Mouse (Mus musculus) small intestine, adult 2 months (tissue): ENCODE measurements around the gene Hs3st3b1. TPM values are rescaled to one million over a fixed set of nuclear protein-coding genes. Genes with fewer than 3 reads are reported as not detected.

Experiments
- H3K27ac ChIP-seq: fragments of 200-500 bp; 2 replicates; pipeline ENCODE4 v1.5.1; 2012; ENCODE audit warnings: low read depth, low read length, control low read depth, inconsistent platforms; ENCODE audit not compliant: insufficient read depth
- H3K27me3 ChIP-seq: fragments of 200-500 bp; 2 replicates; pipeline ENCODE4 v1.6.1; 2012; ENCODE audit warnings: mild to moderate bottlenecking, moderate library complexity, low read length, inconsistent platforms; ENCODE audit not compliant: control insufficient read depth, insufficient read depth
- H3K36me3 ChIP-seq: fragments of 200-500 bp; 2 replicates; pipeline ENCODE4 v1.6.1; 2012; ENCODE audit warnings: mild to moderate bottlenecking, low read length, control low read depth, inconsistent platforms; ENCODE audit not compliant: control insufficient read depth, insufficient read depth
- H3K4me1 ChIP-seq: fragments of 200-500 bp; 2 replicates; pipeline ENCODE4 v1.6.1; 2012; ENCODE audit warnings: low read length, inconsistent platforms, mixed read lengths; ENCODE audit not compliant: control insufficient read depth, insufficient read depth, insufficient read length
- H3K4me3 ChIP-seq: fragments of 200-500 bp; 2 replicates; pipeline ENCODE4 v1.5.1; 2012; ENCODE audit warnings: low read depth, mild to moderate bottlenecking, control low read depth, inconsistent platforms, low read length, moderate library complexity
- CTCF ChIP-seq: fragments of 200-500 bp; IDR thresholded peaks from 2 replicates; pipeline ENCODE4 v1.5.1; 2012; ENCODE audit warnings: low read depth, mild to moderate bottlenecking, control low read depth, inconsistent platforms, low read length, moderate library complexity, mixed read lengths; ENCODE audit not compliant: insufficient replicate concordance, insufficient read length; ENCODE audit errors: extremely low read depth
- POLR2A ChIP-seq: fragments of 200-500 bp; IDR thresholded peaks from 2 replicates; pipeline ENCODE4 v1.6.1; 2012; ENCODE audit warnings: low read depth, mild to moderate bottlenecking, control low read depth, inconsistent platforms, low read length, moderate library complexity
- WGBS: fragments of 180-500 bp; shearing (Covaris S2); methylation state at CpG from one replicate; pipeline ENCODE4 v1.1.7; 2018; 5-methylcytosine and 5-hydroxymethylcytosine counted together
- polyA plus RNA-seq: library from polyadenylated mRNA; depleted of rRNA; stranded (reverse); fragments of >200 nt; gene quantifications from 2 replicates; pipeline ENCODE4 v1.2.3, GENCODE M21; 2012; rRNA removed

Gene Hs3st3b1
- 3.7 and 10.3 TPM in 2 replicates for polyA plus RNA-seq

DNA sequence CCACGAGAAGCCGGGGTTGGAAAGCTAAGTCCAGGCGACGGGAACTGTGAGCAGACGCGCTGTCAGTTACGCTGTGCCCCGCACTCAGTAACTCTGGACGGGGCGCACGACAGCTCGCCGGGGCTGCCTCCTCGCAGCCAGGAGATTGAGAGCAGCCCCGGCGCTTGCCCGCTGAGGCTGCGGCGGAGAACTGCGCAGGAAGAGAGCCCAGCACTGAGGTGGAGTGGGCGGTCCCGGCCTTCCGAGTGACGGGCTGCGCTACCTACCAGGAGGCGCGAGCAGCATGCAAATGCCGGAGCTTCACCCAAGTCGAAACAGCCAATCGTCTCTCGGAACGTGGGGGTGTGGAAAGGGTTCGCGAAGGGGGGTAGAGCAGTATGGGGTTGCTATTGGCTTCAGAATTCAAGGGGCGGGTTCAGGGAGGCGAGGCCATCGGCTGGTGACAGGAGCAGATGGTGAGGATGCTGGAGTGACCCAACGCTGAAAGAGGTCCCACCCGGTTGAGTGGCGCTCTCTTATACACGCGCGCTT lies at the start of gene Hs3st3b1:
Hs3st3b1 (minus strand) TSS at position 200 of the 531 bp plus-strand sequence.
- H3K36me3 ChIP-seq = no peaks in the 10 kb centered on the region
- H3K27ac ChIP-seq = peak within 1 kb of the TSS; percentile 29; the same call in 1 of the 2 replicates
- under 1% methylated on average over 43 of the region's 43 CpGs for WGBS
- H3K27me3 ChIP-seq = peaks cover 70% of the 10 kb centered on the region
- H3K4me3 ChIP-seq = peak within 1 kb of the TSS; percentile 70
- H3K4me1 ChIP-seq = peaks cover 13% of the 10 kb centered on the region
- TF ChIP-seq CTCF (no peak), POLR2A (peak; percentile 82)

DNA sequence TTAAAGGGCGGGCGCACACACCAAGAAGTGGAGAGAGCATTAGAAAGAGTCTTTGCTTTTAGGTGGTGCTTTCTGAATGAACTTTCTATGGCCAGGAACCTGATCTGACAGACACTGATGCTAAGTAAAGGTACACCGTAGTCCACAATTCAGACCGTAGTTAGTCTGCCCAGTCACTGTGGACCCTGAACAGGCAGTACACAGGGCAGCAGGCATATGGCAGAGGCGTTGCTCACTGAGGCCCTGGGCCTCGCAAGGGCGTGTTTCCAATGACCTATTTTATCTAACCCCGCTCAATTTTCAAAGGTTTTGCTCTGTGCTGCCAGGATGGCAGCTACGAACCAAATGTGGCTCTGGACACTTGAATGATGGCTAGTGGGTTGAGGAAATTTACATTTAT lies 49.4 kb upstream of the Hs3st3b1 start:
- 71% methylated on average over 9 of the region's 9 CpGs for WGBS
- H3K27ac ChIP-seq = no peak overlapping the region

DNA sequence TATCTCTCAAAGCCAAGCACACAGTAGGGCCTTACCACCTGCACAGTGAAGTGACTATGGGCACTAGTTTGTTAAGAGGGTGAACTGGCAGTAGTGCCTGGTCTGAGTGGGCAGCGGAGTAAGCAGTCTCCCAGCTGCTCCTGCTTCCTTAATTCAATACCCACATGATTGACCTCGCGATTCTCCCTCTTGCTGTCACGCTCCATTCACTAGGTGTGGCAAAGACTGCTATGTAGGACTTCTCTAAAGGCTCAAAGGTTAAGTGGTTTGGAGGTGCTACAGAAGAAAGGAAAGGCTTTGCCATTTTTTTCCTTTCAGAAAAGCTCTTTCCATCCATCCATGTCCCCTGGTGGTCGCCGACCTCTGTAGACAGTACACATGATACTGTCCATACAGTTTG lies 48.7 kb upstream of the Hs3st3b1 start:
- Histone ChIP-seq H3K27ac (no peak overlapping the region), H3K4me1 (peaks cover 6% of the 10 kb centered on the region; the same call in 1 of the 2 replicates), H3K36me3 (peaks cover 11% of the 10 kb centered on the region), H3K4me3 (no peak overlapping the region), H3K27me3 (no peaks in the 10 kb centered on the region)
- 78% methylated on average over 6 of the region's 6 CpGs for WGBS
- TF ChIP-seq CTCF (no peak), POLR2A (no peak)

More for the DNA sequence above, 49.4 kb upstream of the Hs3st3b1 start:
- Histone ChIP-seq H3K4me3 (no peak overlapping the region), H3K27me3 (no peaks in the 10 kb centered on the region), H3K4me1 (peaks cover 6% of the 10 kb centered on the region; the same call in 1 of the 2 replicates), H3K36me3 (peaks cover 12% of the 10 kb centered on the region)
- TF ChIP-seq POLR2A (no peak), CTCF (no peak)

DNA sequence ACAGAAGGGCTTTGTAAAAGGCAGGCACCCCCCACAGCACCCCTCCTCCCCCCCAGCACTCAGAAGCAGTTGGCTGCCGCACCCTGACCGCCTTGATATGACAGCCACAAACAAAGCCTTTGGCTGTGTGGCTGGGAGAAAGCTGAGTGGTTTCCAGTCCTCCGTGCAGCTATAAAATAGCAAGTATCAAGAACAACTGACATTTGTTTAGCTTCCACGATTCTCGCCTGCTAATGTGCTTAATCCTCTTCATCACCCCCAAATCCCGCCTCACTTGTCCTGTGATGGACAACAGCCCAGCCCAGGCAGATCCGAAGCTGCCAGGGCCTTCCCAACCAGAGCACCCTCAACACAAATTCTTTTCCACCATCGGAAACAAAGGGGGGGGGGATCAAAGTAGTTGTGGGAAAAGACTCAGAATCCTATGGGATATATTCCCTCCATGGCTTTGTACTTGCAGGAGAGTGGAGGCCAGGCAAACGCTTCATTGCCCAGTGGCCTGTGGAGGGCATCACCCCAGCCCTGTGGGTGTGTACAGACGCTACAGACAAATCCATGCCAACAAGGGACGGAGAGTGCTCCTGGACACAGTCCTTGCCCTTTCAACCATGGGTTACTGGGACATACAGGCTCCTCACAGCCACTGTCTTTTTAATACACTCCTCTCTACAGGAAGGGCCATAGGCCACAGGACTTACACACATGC lies 47.3 kb upstream of the Hs3st3b1 start:
- Histone ChIP-seq H3K27me3 (no peaks in the 10 kb centered on the region), H3K4me3 (no peak overlapping the region), H3K4me1 (peaks cover 6% of the 10 kb centered on the region; the same call in 1 of the 2 replicates), H3K27ac (no peak overlapping the region), H3K36me3 (peaks cover 11% of the 10 kb centered on the region)
- TF ChIP-seq POLR2A (no peak), CTCF (no peak)
- WGBS = 77% methylated on average over 11 of the region's 11 CpGs

DNA sequence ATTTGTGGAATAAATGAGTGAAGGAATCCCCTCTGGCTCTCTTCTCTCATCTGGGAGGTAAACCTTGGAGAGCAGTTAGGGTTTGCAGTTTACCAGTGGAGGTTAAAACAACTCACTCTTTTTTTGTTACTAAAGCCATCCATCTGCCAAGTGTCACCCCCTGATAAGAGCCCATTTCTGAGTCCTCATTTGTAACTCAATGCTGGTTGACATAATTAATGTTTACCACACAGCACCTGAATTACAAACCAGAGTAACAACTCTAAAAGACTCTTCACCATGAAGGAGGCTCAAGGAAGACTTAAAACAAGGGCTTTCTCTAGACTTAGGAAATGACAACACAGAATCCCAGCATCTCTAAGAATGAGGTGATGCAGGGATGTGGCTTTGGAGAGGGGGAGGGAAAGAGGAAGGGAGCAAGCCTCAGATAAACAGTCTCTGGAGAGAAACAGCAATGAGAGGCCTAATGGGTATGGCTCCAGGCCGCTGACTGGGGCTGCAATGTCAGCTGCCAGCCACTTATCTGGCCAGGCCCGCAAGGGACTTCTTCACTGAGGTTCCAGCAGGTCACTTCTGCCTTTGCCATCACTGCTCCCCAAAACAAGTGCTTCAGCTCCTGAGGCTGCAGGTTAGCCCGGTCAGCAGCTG lies 46.4 kb upstream of the Hs3st3b1 start:
- Histone ChIP-seq H3K4me1 (peaks cover 6% of the 10 kb centered on the region; the same call in 1 of the 2 replicates), H3K4me3 (no peak overlapping the region), H3K27ac (no peak overlapping the region), H3K36me3 (peaks cover 16% of the 10 kb centered on the region), H3K27me3 (no peaks in the 10 kb centered on the region)
- 90% methylated on average over 3 of the region's 3 CpGs for WGBS
- no peak for TF ChIP-seq CTCF

DNA sequence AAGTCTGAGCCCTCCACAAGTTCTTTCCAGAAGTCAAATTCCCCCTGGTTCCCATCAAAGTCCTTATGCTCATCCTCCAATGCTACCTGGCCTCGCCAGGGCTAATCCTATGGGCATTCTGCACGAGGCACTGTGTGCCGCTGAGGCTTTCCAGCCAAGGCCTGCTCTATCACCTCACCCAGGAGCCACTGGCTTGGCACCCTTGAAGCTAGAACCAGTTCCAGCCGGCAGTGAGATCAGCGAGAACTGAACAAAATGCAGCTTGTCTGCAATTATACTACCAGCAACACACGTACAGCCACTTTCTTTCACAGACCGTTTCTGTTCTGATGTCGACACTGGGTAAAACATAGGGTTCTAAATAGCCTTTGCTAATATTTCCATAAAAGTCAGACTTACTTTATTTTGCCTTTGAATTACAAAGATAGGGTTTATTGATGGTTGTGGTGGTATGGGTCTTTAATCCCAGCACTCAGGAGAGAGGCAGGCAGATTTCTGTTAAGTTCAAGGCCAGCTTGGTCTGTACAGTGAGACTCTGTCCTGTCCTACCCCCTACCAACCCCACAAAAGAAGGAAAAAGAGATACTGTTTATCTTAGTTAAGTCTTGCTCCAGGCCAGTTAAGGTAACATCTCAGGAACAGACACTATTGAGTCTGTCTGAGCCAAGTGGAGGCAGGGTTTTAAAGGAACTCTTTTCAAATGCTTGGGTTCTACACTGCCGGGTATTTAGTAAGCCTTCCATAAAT lies 45.7 kb upstream of the Hs3st3b1 start:
- H3K27me3 ChIP-seq = no peaks in the 10 kb centered on the region
- peaks cover 6% of the 10 kb centered on the region; the same call in 1 of the 2 replicates for H3K4me1 ChIP-seq
- peaks cover 17% of the 10 kb centered on the region for H3K36me3 ChIP-seq
- no peak overlapping the region for H3K4me3 ChIP-seq
- 86% methylated on average over 9 of the region's 9 CpGs for WGBS
- no peak overlapping the region for H3K27ac ChIP-seq
- TF ChIP-seq CTCF = no peak
- no peak for TF ChIP-seq POLR2A
